Mouse (Mus musculus) right cerebral cortex, postnatal 10 days (tissue): ENCODE results near the gene Hmgn5.

ENCODE experiments used
- DNase-seq, 2 experiments: peaks; one replicate each; pipeline ENCODE4 v3.0.0; 2021; ENCODE audit warnings: low spot score in 2 of 2

Gene Hmgn5

GRCm38 (mm10) chrX:109013283-109013682, at the start of gene Hmgn5:
TSS of gene Hmgn5 (minus strand) at chrX:109013404.
- peak; percentile 93 for DNase-seq

- DNase-seq: no peak
Measured at GRCm38 (mm10) chrX:109047773-109048172, 34.6 kb upstream of the Hmgn5 start.

- DNase-seq: no peak
Measured at GRCm38 (mm10) chrX:109026224-109026623, 13.0 kb upstream of the Hmgn5 start.

GRCm38 (mm10) chrX:109020858-109021257, 7.7 kb upstream of the Hmgn5 start:
- DNase-seq: no peak

- no peak for DNase-seq
Measured at GRCm38 (mm10) chrX:109014166-109014565, 962 bp upstream of the Hmgn5 start.

GRCm38 (mm10) chrX:109013686-109014085, 482 bp upstream of the Hmgn5 start:
- peak; percentile 29 to 33 for DNase-seq

- DNase-seq: peak; percentile 47 to 60
Measured at GRCm38 (mm10) chrX:109012371-109013031, 703 bp downstream of the Hmgn5 start.

- DNase-seq: peak; percentile 18 to 19
Measured at GRCm38 (mm10) chrX:109011611-109012185, 1.5 kb downstream of the Hmgn5 start.

- DNase-seq: no peak
Measured at GRCm38 (mm10) chrX:109001277-109001676, 11.9 kb downstream of the Hmgn5 start.
